Mouse (Mus musculus): ENCODE data around the gene Igfbp3. TPM values are rescaled to one million over a fixed set of nuclear protein-coding genes. Genes with fewer than 3 reads are reported as not detected.
"Not testable (repeated sequence)": the region's sequence is repeated elsewhere in the genome, so short reads cannot be mapped to it uniquely, and the experiment has no call there.

Igfbp3 gene
- total RNA-seq (2021) = 10 to 100 TPM; 12.6 to 13.3 TPM
- long read RNA-seq, transcript Igfbp3-201 (5 exons, 2,421 nt) = major isoform, 21 of 23 reads
- long read RNA-seq, partial matches to known transcripts = 0 of 23 reads
- long read RNA-seq, other reads (novel, unspliced or antisense) = 0 of 23 reads

DNA sequence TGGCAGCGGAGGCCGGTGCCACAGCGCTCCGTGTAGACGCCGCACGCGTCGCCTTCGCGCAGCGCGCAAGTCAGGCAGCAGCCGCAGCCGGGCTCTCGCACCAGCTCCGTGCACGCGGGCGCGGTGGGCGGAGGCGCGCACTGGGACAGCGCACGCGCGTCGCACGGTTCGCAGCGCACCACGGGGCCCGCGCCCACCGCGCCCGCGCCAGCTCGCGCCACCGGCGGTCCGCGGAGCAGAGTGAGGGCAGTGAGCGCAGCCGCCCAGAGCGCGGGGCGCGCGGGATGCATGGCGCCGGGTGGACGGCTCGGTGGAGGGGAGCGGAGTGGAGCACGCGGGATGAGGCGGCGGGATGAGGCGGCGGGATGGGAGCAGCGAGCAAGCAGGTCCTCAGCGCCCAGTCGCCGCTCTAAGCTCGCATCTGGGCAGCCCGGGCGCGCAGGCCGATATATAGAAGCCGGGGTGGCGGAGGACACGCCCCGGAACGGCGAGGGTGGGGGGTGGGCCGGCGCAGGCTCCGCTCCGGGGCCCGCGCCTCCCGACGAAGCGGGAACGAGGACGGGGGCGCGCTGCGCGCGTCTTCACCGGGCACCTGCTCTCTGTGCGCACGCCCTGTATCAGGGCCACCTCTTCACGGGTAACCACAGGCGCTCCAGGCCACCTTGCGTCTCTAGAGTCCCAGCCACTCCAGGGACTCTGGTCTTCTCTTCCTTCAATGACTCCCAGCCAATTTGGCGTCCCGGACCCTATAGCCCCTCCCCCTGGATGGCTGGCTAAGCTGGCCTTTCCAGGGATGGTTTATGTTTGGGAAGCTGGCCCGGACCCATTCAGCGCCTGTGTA is at the start of gene Igfbp3:
Gene Igfbp3 (minus strand): TSS at position 423 of the 841 bp plus-strand sequence.
- peak; percentile 78 to 88 for DNase-seq (ENCODE audit: low spot score in 2 of 2)

- DNase-seq (ENCODE audit: low spot score in 2 of 2) = no peak
Observed at GRCm38 (mm10) chr11:7250870-7251269, 37.1 kb upstream of the Igfbp3 start.

- no peak for DNase-seq (ENCODE audit: low spot score in 2 of 2)
Observed at GRCm38 (mm10) chr11:7250415-7250814, 36.7 kb upstream of the Igfbp3 start.

GRCm38 (mm10) chr11:7244782-7245181 is 31.1 kb upstream of the Igfbp3 start:
- DNase-seq (ENCODE audit: low spot score in 2 of 2) = no peak

GRCm38 (mm10) chr11:7239041-7239740 is 25.5 kb upstream of the Igfbp3 start:
- DNase-seq (ENCODE audit: low spot score in 2 of 2) = no peak

GRCm38 (mm10) chr11:7238546-7238945 is 24.8 kb upstream of the Igfbp3 start:
- DNase-seq (ENCODE audit: low spot score in 2 of 2) = no peak

- DNase-seq (ENCODE audit: low spot score in 2 of 2) = no peak
Observed at GRCm38 (mm10) chr11:7237712-7238111, 24.0 kb upstream of the Igfbp3 start.

DNA sequence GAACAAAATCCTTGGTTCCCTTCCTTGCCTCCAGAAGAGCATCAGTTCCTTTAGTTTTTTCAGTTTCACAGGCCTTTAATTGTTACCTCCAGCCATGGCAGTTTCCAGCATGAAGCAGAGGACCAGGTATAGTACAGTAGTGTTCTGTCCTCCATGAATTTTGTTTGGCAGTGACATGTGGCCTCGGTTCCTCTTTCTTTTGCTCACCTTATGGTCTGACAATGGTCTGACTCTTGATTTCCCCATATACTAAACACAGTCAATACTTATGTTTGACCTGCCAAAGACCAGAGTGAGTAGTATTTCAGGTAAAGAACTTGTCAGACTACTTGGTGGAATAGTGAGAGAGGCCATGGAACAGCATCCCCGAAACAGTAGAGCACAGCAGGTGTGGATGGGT is 23.0 kb upstream of the Igfbp3 start:
- DNase-seq (ENCODE audit: low spot score in 2 of 2) = no peak

GRCm38 (mm10) chr11:7234981-7235609 is 21.4 kb upstream of the Igfbp3 start:
- DNase-seq (ENCODE audit: low spot score in 2 of 2) = no peak

GRCm38 (mm10) chr11:7234436-7234835 is 20.7 kb upstream of the Igfbp3 start:
- no peak for DNase-seq (ENCODE audit: low spot score in 2 of 2)

- no peak for DNase-seq (ENCODE audit: low spot score in 2 of 2)
Observed at GRCm38 (mm10) chr11:7233333-7233732, 19.6 kb upstream of the Igfbp3 start.

DNA sequence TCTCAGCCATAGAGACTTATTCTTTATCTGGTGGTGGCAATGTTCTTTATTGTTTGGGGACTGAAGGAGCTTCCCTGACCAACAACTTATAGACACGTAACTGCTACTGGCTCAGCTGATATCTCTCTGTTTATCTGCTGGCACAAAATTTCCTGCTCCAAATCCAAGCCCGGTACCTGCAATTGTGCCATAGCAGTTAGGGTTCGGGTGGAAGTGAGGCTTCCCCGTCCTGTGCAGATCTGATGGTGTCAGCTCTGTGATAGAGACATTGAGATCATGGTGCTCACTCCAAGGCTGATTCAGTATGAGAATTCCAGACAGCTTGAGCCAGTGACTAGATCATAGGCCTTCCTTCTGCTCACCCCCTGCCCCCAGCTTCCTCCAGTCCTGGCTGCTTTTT is 18.2 kb upstream of the Igfbp3 start:
- DNase-seq (ENCODE audit: low spot score in 2 of 2) = no peak

DNA sequence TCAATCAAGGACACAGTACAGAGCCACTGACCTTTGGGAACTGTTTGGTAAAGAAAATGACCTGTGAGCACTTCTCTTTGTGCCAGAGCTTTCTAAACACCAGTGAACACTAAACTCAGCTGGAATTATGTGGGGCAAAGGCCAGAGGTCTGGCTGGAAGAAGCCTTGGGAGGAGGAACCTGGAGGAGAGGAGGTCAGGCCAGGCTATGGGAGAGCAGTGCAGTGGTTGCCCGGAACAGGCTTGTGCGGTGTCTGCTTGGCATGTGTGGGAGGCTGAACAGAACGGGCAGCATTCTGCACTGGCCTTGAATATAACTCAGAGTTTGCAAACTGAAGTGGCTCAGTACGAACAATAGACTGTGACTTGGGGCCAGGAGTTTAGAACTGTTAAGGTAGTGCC is 16.3 kb upstream of the Igfbp3 start:
- no peak for DNase-seq (ENCODE audit: low spot score in 2 of 2)

GRCm38 (mm10) chr11:7228107-7228506 is 14.4 kb upstream of the Igfbp3 start:
- DNase-seq (ENCODE audit: low spot score in 2 of 2) = no peak

DNA sequence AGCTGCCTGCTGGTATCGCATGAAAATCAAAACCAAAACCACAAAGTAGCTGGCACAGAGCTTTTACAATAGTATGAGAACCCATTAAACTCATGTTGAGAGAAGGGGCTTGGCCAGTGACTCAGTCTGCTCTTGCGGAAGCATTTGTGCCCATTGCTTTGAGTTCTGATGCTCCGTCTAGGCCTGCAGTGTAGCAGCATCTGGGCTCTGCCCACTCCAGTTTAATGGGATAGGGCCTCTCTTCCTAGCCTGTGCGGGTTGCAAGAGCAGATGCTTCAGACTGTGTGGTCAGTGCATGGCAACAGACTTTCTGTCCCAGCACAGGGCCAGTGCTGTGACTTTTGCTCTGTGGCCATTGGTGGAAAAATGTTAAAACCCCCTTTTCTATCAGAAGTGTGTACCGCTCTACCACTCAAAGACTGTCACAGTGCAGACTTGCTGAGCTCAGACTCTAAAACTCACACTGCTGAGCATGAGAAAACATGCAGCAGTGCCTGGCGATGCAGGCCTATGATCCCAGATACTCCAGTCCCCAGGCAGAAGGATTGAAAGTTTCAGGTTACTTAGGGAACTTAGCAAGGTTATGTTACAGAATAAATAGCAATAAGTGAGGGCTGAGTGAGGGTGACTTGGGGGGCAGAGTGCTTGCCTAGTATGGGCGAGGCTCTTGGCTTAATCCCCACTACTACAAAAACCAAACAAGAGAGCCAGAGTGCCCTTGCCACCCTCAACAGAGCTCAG is 13.3 kb upstream of the Igfbp3 start:
- DNase-seq (ENCODE audit: low spot score in 2 of 2) = no peak

- DNase-seq (ENCODE audit: low spot score in 2 of 2) = peak; percentile 80 to 88
Observed at GRCm38 (mm10) chr11:7226200-7226599, 12.5 kb upstream of the Igfbp3 start.

DNA sequence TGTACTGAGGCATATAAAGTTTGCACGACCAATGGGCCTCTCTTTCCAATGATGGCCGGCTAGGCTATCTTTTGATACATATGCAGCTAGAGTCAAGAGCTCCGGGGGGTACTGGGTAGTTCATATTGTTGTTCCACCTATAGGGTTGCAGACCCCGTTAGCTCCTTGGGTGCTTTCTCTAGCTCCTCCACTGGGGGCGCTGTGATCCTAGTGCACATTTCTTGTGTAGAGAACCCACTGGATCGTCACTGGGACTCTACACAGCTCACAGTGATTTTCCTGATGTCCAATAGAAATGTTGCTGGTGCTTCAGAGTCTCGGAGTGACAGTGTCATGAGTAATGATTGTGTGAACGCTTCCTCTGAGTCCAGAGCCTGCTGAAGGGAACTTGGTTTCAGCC is 8.1 kb upstream of the Igfbp3 start:
- not testable (repeated sequence) for DNase-seq (ENCODE audit: low spot score in 2 of 2)

GRCm38 (mm10) chr11:7215703-7216102 is 2.0 kb upstream of the Igfbp3 start:
- DNase-seq (ENCODE audit: low spot score in 2 of 2) = peak; percentile 52 to 82

DNA sequence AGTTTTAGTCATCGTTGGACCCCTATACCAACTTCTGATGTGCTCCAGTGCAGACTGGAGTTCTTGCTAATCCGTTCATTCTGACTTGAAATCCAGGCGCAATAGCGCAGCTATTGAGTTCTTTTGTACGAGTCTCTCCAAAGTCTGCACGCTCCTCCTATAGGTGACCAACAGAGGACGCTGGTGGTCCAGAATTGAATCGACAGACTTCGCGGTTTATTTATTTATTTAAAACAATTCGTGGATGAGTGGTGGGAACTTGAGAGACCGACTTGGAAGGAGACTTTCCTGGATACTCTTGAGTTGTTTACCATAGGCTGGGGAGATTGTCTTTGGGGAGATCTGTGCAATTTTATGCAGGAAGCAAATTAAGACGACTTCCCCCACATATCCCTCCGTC is 1.0 kb upstream of the Igfbp3 start:
- peak; percentile 51 to 84 for DNase-seq (ENCODE audit: low spot score in 2 of 2)

GRCm38 (mm10) chr11:7214342-7214660 is 578 bp upstream of the Igfbp3 start:
- DNase-seq (ENCODE audit: low spot score in 2 of 2) = no peak

DNA sequence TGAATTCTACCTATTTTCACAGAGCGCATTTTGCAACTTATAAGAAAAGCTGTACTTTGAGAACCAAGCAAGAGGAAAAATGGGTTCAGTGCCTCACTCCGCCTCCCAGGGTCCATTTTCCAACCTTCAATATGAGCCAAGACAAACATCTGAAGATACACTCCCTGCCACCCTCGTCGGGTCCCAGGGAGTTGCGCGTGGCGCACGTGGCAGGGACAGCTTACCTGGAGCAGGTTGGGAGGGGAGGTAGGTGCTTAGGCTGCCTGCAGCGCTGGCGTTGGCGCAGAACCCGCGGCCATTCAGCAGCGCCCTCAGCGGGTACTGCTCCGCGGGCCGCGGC is 592 bp downstream of the Igfbp3 start:
- DNase-seq (ENCODE audit: low spot score in 2 of 2) = no peak
